Mouse (Mus musculus) liver, embryonic 15.5 days (tissue): ENCODE measurements around the gene Tceal3. TPM values are rescaled to one million over a fixed set of nuclear protein-coding genes. Genes with fewer than 3 reads are reported as not detected.
A peak's percentile ranks its signal among the peaks of the same experiment; 100 is the strongest.
"Not testable (repeated sequence)": the region's sequence is repeated elsewhere in the genome, so short reads cannot be mapped to it uniquely, and the experiment has no call there.

Experiments used
- ATAC-seq: fragments of 200-750 bp; cut with Nextera tagmentation; 2 replicates; pipeline ENCODE4 v1.8.0; 2017; ENCODE audit warnings: moderate number of reproducible peaks, mild to moderate bottlenecking, moderate library complexity; ENCODE audit not compliant: insufficient read depth
- H3K27ac ChIP-seq: fragments of 300-500 bp; sonication (generic); replicated peaks from 2 replicates; pipeline ENCODE4 v1.5.1; 2015; ENCODE audit warnings: mild to moderate bottlenecking, inconsistent platforms
- H3K27me3 ChIP-seq: fragments of 300-500 bp; sonication (generic); 2 replicates; pipeline ENCODE4 v1.6.1; 2015; ENCODE audit warnings: mild to moderate bottlenecking, inconsistent platforms
- H3K36me3 ChIP-seq: fragments of 300-500 bp; sonication (generic); replicated peaks from 2 replicates; pipeline ENCODE4 v1.6.1; 2015; ENCODE audit warnings: moderate library complexity, mild to moderate bottlenecking, inconsistent platforms
- H3K4me1 ChIP-seq: fragments of 300-500 bp; sonication (generic); replicated peaks from 2 replicates; pipeline ENCODE4 v1.6.1; 2015; ENCODE audit warnings: inconsistent platforms
- H3K4me2 ChIP-seq: fragments of 300-500 bp; sonication (generic); 2 replicates; pipeline ENCODE4 v1.6.1; 2015; ENCODE audit warnings: moderate library complexity, mild to moderate bottlenecking, inconsistent platforms
- H3K4me3 ChIP-seq: fragments of 300-500 bp; sonication (generic); replicated peaks from 2 replicates; pipeline ENCODE4 v1.5.1; 2015; ENCODE audit warnings: mild to moderate bottlenecking, inconsistent platforms
- H3K9ac ChIP-seq: fragments of 300-500 bp; sonication (generic); 2 replicates; pipeline ENCODE4 v1.6.1; 2015; ENCODE audit warnings: moderate library complexity, mild to moderate bottlenecking, inconsistent platforms
- H3K9me3 ChIP-seq: fragments of 300-500 bp; sonication (generic); replicated peaks from 2 replicates; pipeline ENCODE4 v1.6.1; 2016; ENCODE audit warnings: inconsistent platforms
- whole genome bisulfite sequencing: fragments of 180-500 bp; shearing (Covaris S2); methylation state at CpG from one replicate; pipeline ENCODE4 v1.1.7; 2015; ENCODE audit warnings: mixed read lengths; ENCODE audit not compliant: insufficient replicate concordance; 5-methylcytosine and 5-hydroxymethylcytosine counted together
- polyA plus RNA-seq: library from polyadenylated mRNA; unstranded; fragments of >200 nt; fragmentation: Nextera tagmentation; extraction: Ambion mirVana; gene quantifications from 2 replicates; pipeline ENCODE4 v1.2.1, GENCODE M21; 2015

Gene Tceal3
- polyA plus RNA-seq, 1 experiment from 2014 or later, result 0.67 TPM

- peak within 1 kb of the TSS; percentile 57 for H3K4me2 ChIP-seq
- ATAC-seq, result no peak; the same call in 1 of the 2 replicates
- no peaks in the 10 kb centered on the region for H3K9me3 ChIP-seq
- H3K9ac ChIP-seq, result peak within 1 kb of the TSS; percentile 25; the same call in 1 of the 2 replicates
- H3K36me3 ChIP-seq, result no peaks in the 10 kb centered on the region
- no peaks in the 10 kb centered on the region; the same call in 1 of the 2 replicates for H3K27me3 ChIP-seq
- 14% methylated on average over 15 of the region's 15 CpGs for WGBS
- no peak within 1 kb of the TSS for H3K27ac ChIP-seq
- H3K4me3 ChIP-seq, result peak within 1 kb of the TSS; percentile 48
- no peaks in the 10 kb centered on the region for H3K4me1 ChIP-seq
These were observed 117.0 kb downstream of the Tceal3 start, which contains the start of gene Tceal1 for GRCm38 (mm10) chrX:136707446-136708167. Gene Tceal1, plus strand, starts transcription at chrX:136707982.

DNA sequence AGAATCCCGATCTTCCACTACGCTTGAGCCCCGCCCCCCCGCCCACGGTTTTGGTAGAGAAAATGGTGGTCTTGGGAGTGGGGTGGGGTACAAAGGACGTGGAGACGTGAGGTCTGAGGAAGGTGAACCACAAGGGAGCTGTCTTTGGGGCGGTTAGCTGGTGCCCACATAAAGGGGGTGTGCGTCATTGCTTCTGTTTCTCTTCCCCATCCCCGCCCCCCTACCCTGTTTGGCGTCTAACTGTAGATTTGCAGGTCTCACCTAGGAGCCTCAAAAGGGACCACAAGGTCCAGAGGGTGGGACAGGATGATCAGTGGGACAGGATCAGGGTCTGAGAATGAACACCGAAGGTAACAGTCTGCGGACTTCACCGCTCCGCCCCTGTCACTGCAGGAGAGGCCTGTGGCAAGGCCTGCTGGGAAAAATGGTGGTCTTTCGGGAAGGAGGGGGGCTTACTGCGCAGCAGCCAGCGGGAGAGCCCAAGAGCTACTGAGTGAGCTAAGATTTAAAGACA, 117.6 kb downstream of the Tceal3 start:
- Histone ChIP-seq H3K4me1 (no peaks in the 10 kb centered on the region), H3K27ac (no peak overlapping the region), H3K36me3 (no peaks in the 10 kb centered on the region), H3K4me3 (peak overlapping the region; percentile 48), H3K27me3 (no peaks in the 10 kb centered on the region; the same call in 1 of the 2 replicates), H3K4me2 (peak overlapping the region; percentile 57), H3K9ac (peak overlapping the region; percentile 25; the same call in 1 of the 2 replicates), H3K9me3 (no peaks in the 10 kb centered on the region)
- 9% methylated on average over 18 of the region's 18 CpGs for WGBS
- 0 out of 2 replicates have a peak, but pooled peaks have one; percentile 25 for ATAC-seq

DNA sequence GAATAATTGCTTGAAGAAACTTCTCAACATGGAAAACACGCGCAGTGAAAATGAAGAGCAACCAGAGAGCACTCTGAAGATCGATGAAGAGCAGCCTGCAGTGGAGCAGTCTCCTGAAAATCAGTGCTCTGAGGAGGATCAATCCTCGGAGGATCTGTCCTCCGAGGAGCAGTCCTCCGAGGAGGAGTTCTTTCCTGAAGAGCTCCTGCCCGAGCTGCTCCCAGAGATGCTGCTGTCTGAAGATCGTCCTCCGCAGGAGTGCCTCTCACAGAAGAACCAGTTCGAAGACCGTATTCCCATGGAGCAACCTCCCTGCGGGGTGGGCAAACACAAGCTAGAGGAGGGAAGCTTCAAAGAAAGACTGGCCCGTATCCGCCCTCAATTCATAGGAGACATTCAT, 118.1 kb downstream of the Tceal3 start:
- Histone ChIP-seq H3K27ac (no peak overlapping the region), H3K4me1 (no peaks in the 10 kb centered on the region), H3K4me3 (peak overlapping the region; percentile 48), H3K27me3 (no peaks in the 10 kb centered on the region; the same call in 1 of the 2 replicates), H3K9ac (no peak overlapping the region), H3K9me3 (no peaks in the 10 kb centered on the region), H3K4me2 (peak overlapping the region; percentile 57), H3K36me3 (no peaks in the 10 kb centered on the region)
- ATAC-seq, result no peak
- 27% methylated on average over 14 of the region's 14 CpGs for WGBS

GRCm38 (mm10) chrX:136714742-136715474, 124.3 kb downstream of the Tceal3 start:
- not testable (repeated sequence) for H3K36me3 ChIP-seq, H3K9ac ChIP-seq, H3K4me1 ChIP-seq, H3K4me3 ChIP-seq, H3K27ac ChIP-seq, H3K9me3 ChIP-seq, ATAC-seq, H3K27me3 ChIP-seq, H3K4me2 ChIP-seq
- 44% methylated on average over 3 of the region's 3 CpGs for WGBS

Other genes with a start within 250 kb of the Tceal3 start
- gene Kir3dl1, start 72.8 kb upstream of the Tceal3 start, polyA plus RNA-seq, result not detected in 2 replicates
- gene Kir3dl2, start 46.8 kb upstream of the Tceal3 start, polyA plus RNA-seq, result not detected in 2 replicates
- gene Tceal1, start 117.1 kb downstream of the Tceal3 start, polyA plus RNA-seq, result 0.78 and 0.97 TPM in 2 replicates
- 174 and 179 TPM in 2 replicates for gene Morf4l2, start 152.8 kb downstream of the Tceal3 start, polyA plus RNA-seq
- not detected in 2 replicates for gene Glra4, start 189.3 kb downstream of the Tceal3 start, polyA plus RNA-seq
- gene Plp1, start 231.8 kb downstream of the Tceal3 start, polyA plus RNA-seq, result 0.30 and 0.46 TPM in 2 replicates